Mouse (Mus musculus): Measurements from ENCODE around the gene Gm21425. TPM values are rescaled to one million over a fixed set of nuclear protein-coding genes. Genes with fewer than 3 reads are reported as not detected.

Gene Gm21425
- polyA plus RNA-seq (2012; rRNA removed): not detected in 2 replicates

DNA sequence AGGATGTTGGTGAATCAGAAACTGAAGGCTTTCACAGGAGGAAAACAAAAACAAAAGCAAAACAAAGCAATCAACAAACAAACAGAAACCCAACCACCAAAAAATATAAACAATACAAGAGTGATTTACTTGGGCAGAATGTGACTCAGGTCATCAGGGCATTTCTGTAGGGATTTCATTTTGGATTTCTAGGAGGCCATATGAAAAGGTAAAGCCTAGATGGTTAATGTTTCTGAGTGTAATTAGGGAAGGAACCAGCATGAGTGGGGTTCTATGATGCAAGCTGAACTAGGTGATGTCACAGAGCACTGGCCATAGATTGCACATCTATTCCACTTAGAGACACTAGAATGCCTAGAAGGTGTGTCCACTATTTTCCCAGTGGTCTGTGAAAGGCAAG, at the start of gene Gm21425:
Gene Gm21425 (plus strand): TSS at position 301 of the 400 bp plus-strand sequence.

DNA sequence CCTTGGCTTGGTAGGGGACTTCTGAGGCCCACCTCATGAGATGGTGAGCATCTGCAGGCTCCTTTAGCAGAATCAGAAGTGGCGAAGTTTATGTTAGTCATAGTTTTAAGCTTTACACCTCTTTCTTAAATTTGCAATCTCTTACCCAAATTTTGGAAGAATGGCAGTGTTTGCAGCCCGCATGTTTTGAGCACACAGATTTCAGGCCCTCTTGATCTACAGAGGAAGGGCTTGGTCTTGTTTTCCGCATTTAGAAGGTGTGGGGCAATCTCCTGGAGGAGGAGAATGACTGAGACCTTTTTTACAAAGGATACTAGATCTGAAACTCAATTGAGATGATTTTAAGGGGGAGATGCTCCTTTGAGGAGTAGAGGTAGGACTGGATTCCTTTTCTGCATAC, 28.4 kb upstream of the Gm21425 start, which contains the start of gene Gm21891:
Gene Gm21891 (minus strand): TSS at position 101 of the 400 bp plus-strand sequence.

Other genes with a start within 250 kb of the Gm21425 start
- gene Gm20807, start 119.1 kb upstream of the Gm21425 start, polyA plus RNA-seq (2012; rRNA removed): not detected in 2 replicates
- gene Gm21891, start 28.5 kb upstream of the Gm21425 start, polyA plus RNA-seq (2012; rRNA removed): not detected in 2 replicates
- not detected in 2 replicates for gene Gm21828, start 62.0 kb downstream of the Gm21425 start, polyA plus RNA-seq (2012; rRNA removed)
- gene Gm21440, start 90.4 kb downstream of the Gm21425 start, polyA plus RNA-seq (2012; rRNA removed): not detected in 2 replicates
- gene Gm21454, start 90.5 kb downstream of the Gm21425 start, polyA plus RNA-seq (2012; rRNA removed): not detected in 2 replicates
- gene Gm21725, start 187.1 kb downstream of the Gm21425 start, polyA plus RNA-seq (2012; rRNA removed): not detected in 2 replicates

Data from liver, embryonic 14 days (tissue).